In genomic region chr5:24726901-24727836, GRCm38 (mm10) we compare ENCODE assay signal across 14 mouse cellular contexts. TPM values are rescaled to one million over a fixed set of nuclear protein-coding genes. Genes with fewer than 3 reads are reported as not detected.
A peak's percentile ranks its signal among the peaks of the same experiment; 100 is the strongest.
DNase-seq lines count a peak whose midpoint lies in the region; ATAC-seq and TF ChIP-seq lines count a peak whose summit lies in the region.
"Had no signal": no experiment of that assay in that cellular context is flagged by ENCODE, and none has a peak within 500 bp of the region (broad histone marks: within the 10 kb centered on the region; RNA-seq: fewer than 3 reads in every experiment).

No protein-coding gene starts in this region.

- H3K27ac ChIP-seq in hindbrain, postnatal 0 days, result no peak overlapping the region
- no peak overlapping the region for H3K27ac ChIP-seq in hindbrain, embryonic 13.5 days
- H3K27ac ChIP-seq in thymus, adult 2 months (ENCODE audit: control insufficient read depth, insufficient read depth, low read length), result no peak overlapping the region
- no peak overlapping the region for H3K27ac ChIP-seq in forebrain, embryonic 11.5 days (ENCODE audit: low read depth, low read length)
- H3K27ac ChIP-seq: forebrain, embryonic 13.5 days; limb, embryonic 13.5 days had no signal

- no peak overlapping the region for H3K9ac ChIP-seq in hindbrain, postnatal 0 days (replicated peaks; ENCODE audit: low read length)
- H3K9ac ChIP-seq in hindbrain, embryonic 13.5 days, result no peak overlapping the region
- H3K9ac ChIP-seq in forebrain, embryonic 11.5 days (ENCODE audit: low read length), result no peak overlapping the region
- H3K9ac ChIP-seq: forebrain, embryonic 13.5 days; limb, embryonic 13.5 days had no signal

- no peak for TF ChIP-seq CTCF in hindbrain, postnatal 0 days (IDR thresholded peaks at IDR 0.05; ENCODE audit: low read depth)
- TF ChIP-seq CTCF in thymus, adult 2 months (IDR thresholded peaks at IDR 0.05; ENCODE audit: borderline replicate concordance, control insufficient read depth, extremely low read depth, insufficient read depth, low read length, poor library complexity), result no peak

- no peak overlapping the region for H3K4me2 ChIP-seq in hindbrain, postnatal 0 days (ENCODE audit: low read depth, low read length)
- H3K4me2 ChIP-seq in hindbrain, embryonic 13.5 days, result no peak overlapping the region
- H3K4me2 ChIP-seq in forebrain, embryonic 11.5 days (ENCODE audit: low read depth, low read length, severe bottlenecking), result no peak overlapping the region
- H3K4me2 ChIP-seq: forebrain, embryonic 13.5 days; limb, embryonic 13.5 days had no signal

- peaks cover 20% of the 10 kb centered on the region; the same call in 1 of the 2 replicates for H3K27me3 ChIP-seq in hindbrain, postnatal 0 days (ENCODE audit: insufficient read depth, low read length)
- H3K27me3 ChIP-seq in hindbrain, embryonic 13.5 days, result peaks cover 45% of the 10 kb centered on the region
- peaks cover 12% of the 10 kb centered on the region for H3K27me3 ChIP-seq in thymus, adult 2 months (ENCODE audit: control insufficient read depth, insufficient read depth, low read length)
- H3K27me3 ChIP-seq in forebrain, embryonic 11.5 days (ENCODE audit: control insufficient read depth, insufficient read depth, low read length), result peaks cover 20% of the 10 kb centered on the region
- H3K27me3 ChIP-seq: limb, embryonic 13.5 days had no signal

- H3K9me3 ChIP-seq in hindbrain, postnatal 0 days (ENCODE audit: low read length), result no peaks in the 10 kb centered on the region
- H3K9me3 ChIP-seq in hindbrain, embryonic 13.5 days, result no peaks in the 10 kb centered on the region
- H3K9me3 ChIP-seq in forebrain, embryonic 11.5 days (ENCODE audit: control insufficient read depth, low read length), result no peaks in the 10 kb centered on the region
- H3K9me3 ChIP-seq: forebrain, embryonic 13.5 days; G1E; limb, embryonic 13.5 days had no signal

- H3K36me3 ChIP-seq in hindbrain, postnatal 0 days (ENCODE audit: insufficient read depth, low read length), result no peaks in the 10 kb centered on the region
- H3K36me3 ChIP-seq in hindbrain, embryonic 13.5 days, result no peaks in the 10 kb centered on the region
- no peaks in the 10 kb centered on the region for H3K36me3 ChIP-seq in thymus, adult 2 months (ENCODE audit: control insufficient read depth, insufficient read depth, low read length)
- no peaks in the 10 kb centered on the region for H3K36me3 ChIP-seq in forebrain, embryonic 11.5 days (ENCODE audit: control insufficient read depth, insufficient read depth, low read length)
- H3K36me3 ChIP-seq: G1E had no signal

- H3K4me1 ChIP-seq in hindbrain, postnatal 0 days (ENCODE audit: insufficient read depth, low read length), result peaks cover 12% of the 10 kb centered on the region; the same call in 1 of the 2 replicates
- H3K4me1 ChIP-seq in hindbrain, embryonic 13.5 days (replicated peaks), result peaks cover 30% of the 10 kb centered on the region
- peaks cover 32% of the 10 kb centered on the region for H3K4me1 ChIP-seq in thymus, adult 2 months (replicated peaks; ENCODE audit: control insufficient read depth, insufficient read depth, low read length)
- peaks cover 13% of the 10 kb centered on the region for H3K4me1 ChIP-seq in forebrain, embryonic 11.5 days (replicated peaks; ENCODE audit: control insufficient read depth, insufficient read depth, low read length)

- H3K4me3 ChIP-seq in hindbrain, postnatal 0 days (ENCODE audit: low read length), result no peak overlapping the region
- H3K4me3 ChIP-seq in hindbrain, embryonic 13.5 days, result no peak overlapping the region
- H3K4me3 ChIP-seq in thymus, adult 2 months (ENCODE audit: control insufficient read depth, insufficient read depth, low read length), result no peak overlapping the region
- no peak overlapping the region for H3K4me3 ChIP-seq in forebrain, embryonic 11.5 days (ENCODE audit: low read depth, low read length)
- H3K4me3 ChIP-seq: forebrain, embryonic 13.5 days; limb, embryonic 13.5 days had no signal

- DNase-seq in hindbrain, postnatal 0 days (ENCODE audit: low spot score), result peak; percentile 29
- peak; percentile 58 for DNase-seq in thymus, postnatal 4 days
- no peak for DNase-seq in thymus, adult 2 months
- DNase-seq in liver, result peak; percentile 69
- peak; percentile 61 for DNase-seq in testis, postnatal 14 days (ENCODE audit: low spot score)
- no peak for DNase-seq in adrenal gland, postnatal 4 days (ENCODE audit: low spot score in 2 of 2)
- no peak for DNase-seq in forebrain, embryonic 11.5 days (ENCODE audit: low spot score)
- DNase-seq: heart, adult 18-20 months; right cerebral cortex, postnatal 25 days had no signal

- no peak for ATAC-seq in hindbrain, postnatal 0 days
- ATAC-seq in hindbrain, embryonic 13.5 days (ENCODE audit: low FRiP score), result no peak
- no peak for ATAC-seq in forebrain, embryonic 11.5 days (replicated peaks; ENCODE audit: low FRiP score)
- ATAC-seq: forebrain, embryonic 13.5 days had no signal

- no peak for TF ChIP-seq POLR2A in thymus, adult 2 months (IDR thresholded peaks at IDR 0.05; ENCODE audit: control insufficient read depth, extremely low read depth, insufficient read depth, low read length, poor library complexity)

- 76% methylated on average over 12 of the region's 12 CpGs for WGBS in hindbrain, postnatal 0 days
- 74% methylated on average over 12 of the region's 12 CpGs for WGBS in hindbrain, embryonic 13.5 days
- WGBS in thymus, adult 2 months, result 76% methylated on average over 12 of the region's 12 CpGs
- WGBS in forebrain, embryonic 11.5 days, result 74% methylated on average over 12 of the region's 12 CpGs

RNA-seq across cellular contexts. Expression of gene Wdr86, which starts 3.4 kb away (rescaled TPM):
- 15.4 and 16.0 TPM in 2 replicates for total RNA-seq in hindbrain, postnatal 0 days (2014; rRNA removed)
- 7.8 and 8.0 TPM in 2 replicates for polyA plus RNA-seq in hindbrain, postnatal 0 days (2015; fragmentation: Nextera tagmentation; extraction: Ambion mirVana)
- 7.0 and 8.0 TPM in 2 replicates for polyA plus RNA-seq in hindbrain, embryonic 13.5 days (2015; fragmentation: Nextera tagmentation; extraction: Ambion mirVana)
- polyA plus RNA-seq in thymus, adult 2 months (2012; rRNA removed), result 5.7 and 6.8 TPM in 2 replicates
- total RNA-seq in adrenal gland, postnatal 4 days (2021), result 1 to 10 TPM; 6.2 to 9.6 TPM
- polyA plus RNA-seq in forebrain, embryonic 11.5 days (2014; fragmentation: Nextera tagmentation; extraction: Ambion mirVana), result 13.6 and 16.1 TPM in 2 replicates
- polyA plus RNA-seq: G1E had no signal

RNA-seq across cellular contexts. Expression of gene Crygn, which starts 30.6 kb away (rescaled TPM):
- not detected in 2 replicates for total RNA-seq in hindbrain, postnatal 0 days (2014; rRNA removed)
- polyA plus RNA-seq in hindbrain, postnatal 0 days (2015; fragmentation: Nextera tagmentation; extraction: Ambion mirVana), result 4.7 and 5.4 TPM in 2 replicates
- polyA plus RNA-seq in hindbrain, embryonic 13.5 days (2015; fragmentation: Nextera tagmentation; extraction: Ambion mirVana), result 1.0 and 2.1 TPM in 2 replicates
- 0.43 TPM in 1 of 2 replicates, not detected in the other for polyA plus RNA-seq in thymus, adult 2 months (2012; rRNA removed)
- 1 to 10 TPM; 6.0 to 6.2 TPM for total RNA-seq in adrenal gland, postnatal 4 days (2021)
- polyA plus RNA-seq in forebrain, embryonic 11.5 days (2014; fragmentation: Nextera tagmentation; extraction: Ambion mirVana), result not detected in 2 replicates
- total RNA-seq: G1E; heart, adult 18-20 months had no signal
- polyA plus RNA-seq: forebrain, embryonic 13.5 days; testis, adult 2 months had no signal

RNA-seq across cellular contexts. Expression of gene Nub1, which starts 41.8 kb away (rescaled TPM):
- 33.8 and 37.1 TPM in 2 replicates for total RNA-seq in hindbrain, postnatal 0 days (2014; rRNA removed)
- 40.5 and 42.5 TPM in 2 replicates for polyA plus RNA-seq in hindbrain, postnatal 0 days (2015; fragmentation: Nextera tagmentation; extraction: Ambion mirVana)
- polyA plus RNA-seq in hindbrain, embryonic 13.5 days (2015; fragmentation: Nextera tagmentation; extraction: Ambion mirVana), result 45.5 and 45.6 TPM in 2 replicates
- polyA plus RNA-seq in thymus, adult 2 months (2012; rRNA removed), result 70.5 and 75.4 TPM in 2 replicates
- 10 to 100 TPM; 59.7 to 61.7 TPM for total RNA-seq in adrenal gland, postnatal 4 days (2021)
- polyA plus RNA-seq in forebrain, embryonic 11.5 days (2014; fragmentation: Nextera tagmentation; extraction: Ambion mirVana), result 33.9 and 34.0 TPM in 2 replicates

Comparison
In these comparisons a context has a peak if more than half of its experiments do, and no peak if none do; other contexts are left out.
1. DNase-seq: peak in hindbrain, postnatal 0 days (single experiment), thymus, postnatal 4 days (single experiment), liver (single experiment) and testis, postnatal 14 days (single experiment); none in thymus, adult 2 months (single experiment), adrenal gland, postnatal 4 days (0 of 2) and forebrain, embryonic 11.5 days (single experiment).